Mouse (Mus musculus): ENCODE results near the gene Tob1.

Gene Tob1

DNA sequence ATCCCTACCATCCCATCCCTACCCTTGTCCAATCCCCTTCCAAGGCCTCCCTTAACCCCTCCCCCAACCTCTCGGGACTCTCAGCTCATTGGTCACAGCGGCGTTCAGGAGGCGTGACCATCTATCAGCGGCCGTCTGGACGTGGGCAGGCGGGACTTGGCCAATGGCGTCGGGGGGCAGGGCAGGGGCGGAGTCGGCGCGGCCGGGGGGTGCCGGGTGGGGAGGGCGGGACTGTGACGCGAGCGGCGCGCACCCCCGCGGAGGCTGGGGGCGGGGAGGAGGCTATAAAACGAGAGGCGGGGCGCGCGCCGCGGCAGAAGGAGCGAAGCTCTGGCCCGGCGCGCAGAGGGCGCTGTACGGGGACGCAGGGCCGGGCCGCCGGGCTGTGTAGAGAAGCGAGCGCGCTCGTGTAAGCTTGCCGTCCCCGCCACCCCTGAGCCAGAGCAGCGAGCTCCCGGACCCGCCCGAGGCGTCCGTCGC is at the start of gene Tob1:
Gene Tob1 (plus strand): TSS at position 331 of the 480 bp plus-strand sequence.
- peak; percentile 100 for DNase-seq

DNA sequence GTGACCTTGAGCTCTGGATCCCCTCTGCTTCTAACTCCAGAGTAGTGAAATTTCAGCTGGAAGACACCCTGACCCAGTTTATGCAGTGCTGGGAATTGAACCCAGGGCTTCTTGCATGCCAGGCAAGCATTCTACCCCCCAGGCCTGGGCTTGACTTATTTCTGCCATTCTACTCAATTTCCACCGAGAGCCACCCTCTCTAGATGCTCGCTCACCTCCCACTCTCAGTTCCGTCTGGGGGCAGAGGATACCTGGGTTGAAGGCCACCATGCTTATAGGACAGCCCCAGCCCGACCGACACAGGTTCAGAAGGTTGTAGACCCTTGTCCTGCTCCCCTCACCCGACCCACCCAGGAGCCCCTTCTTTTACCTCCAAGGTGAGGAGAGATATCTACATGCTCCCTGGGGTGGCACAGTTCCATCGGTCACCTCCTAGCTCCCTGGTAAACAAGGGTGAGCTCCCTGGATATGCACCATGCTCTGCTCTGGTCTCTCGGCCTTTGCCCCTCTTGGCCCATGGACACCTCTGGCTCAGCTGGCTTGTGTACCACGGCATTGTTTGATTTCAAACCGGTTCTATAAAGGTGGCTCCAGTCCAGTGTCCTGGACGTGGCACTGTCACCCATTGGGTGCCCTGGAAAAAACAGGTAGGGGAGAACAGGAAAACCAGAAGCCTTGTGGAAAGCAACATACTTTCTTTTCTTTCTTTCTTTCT is 49.2 kb upstream of the Tob1 start:
- DNase-seq: peak; percentile 90

DNA sequence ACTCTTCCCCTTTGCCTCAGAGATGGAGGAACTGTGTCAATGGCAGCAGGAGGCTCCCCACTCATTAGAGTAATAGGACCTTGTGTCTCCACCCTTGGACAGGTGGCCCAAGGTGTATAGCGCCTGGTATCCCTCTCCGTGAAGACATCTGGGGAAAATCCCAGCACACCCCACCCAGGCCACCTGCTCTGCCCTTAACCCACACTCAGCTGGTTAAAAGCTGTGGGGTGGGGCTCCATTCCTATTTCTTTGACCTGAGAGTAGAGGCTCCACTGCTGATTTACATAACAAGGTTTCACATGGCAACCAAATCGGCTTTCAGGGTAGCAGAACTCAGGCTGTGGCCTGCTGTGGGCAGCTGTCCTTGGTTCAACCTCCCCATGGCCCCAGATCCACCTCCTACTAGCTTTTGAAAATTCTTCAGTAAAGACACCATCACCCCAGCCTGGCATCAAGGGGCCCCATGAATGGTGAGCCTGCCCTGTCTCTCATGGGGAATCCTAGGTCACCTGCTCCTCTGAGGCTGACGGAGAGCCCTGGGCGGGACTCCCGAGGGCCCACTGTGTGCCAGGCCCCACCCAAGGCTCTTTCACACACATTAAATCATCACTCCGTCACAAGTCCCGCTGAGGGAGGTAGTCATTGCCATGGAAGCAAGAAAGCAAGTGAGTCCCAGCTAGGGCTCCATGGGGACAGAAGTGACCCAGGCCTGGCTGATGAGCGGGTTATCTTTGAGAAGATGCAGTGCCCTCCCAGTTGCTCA is 48.1 kb upstream of the Tob1 start:
- DNase-seq: peak; percentile 90

DNA sequence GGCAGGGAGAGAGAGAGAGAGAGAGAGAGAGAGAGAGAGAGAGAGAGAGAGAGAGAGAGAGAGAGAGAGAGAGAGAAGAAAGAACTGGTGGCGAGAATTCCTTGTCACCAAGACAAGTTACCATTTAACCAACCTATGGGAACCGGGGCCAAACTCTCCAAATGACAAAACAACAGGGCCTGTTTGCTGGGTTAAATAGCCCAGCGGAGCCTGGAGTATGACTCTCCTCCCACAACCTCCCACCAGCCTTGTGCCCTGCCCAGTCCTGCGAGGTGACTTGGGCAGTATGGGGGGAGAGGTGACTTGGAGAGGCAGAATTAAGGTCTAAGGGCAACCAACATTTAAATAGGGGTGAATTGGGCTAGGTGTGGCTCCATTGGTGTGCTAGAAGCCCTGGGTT is 45.5 kb upstream of the Tob1 start:
- DNase-seq: no peak

DNA sequence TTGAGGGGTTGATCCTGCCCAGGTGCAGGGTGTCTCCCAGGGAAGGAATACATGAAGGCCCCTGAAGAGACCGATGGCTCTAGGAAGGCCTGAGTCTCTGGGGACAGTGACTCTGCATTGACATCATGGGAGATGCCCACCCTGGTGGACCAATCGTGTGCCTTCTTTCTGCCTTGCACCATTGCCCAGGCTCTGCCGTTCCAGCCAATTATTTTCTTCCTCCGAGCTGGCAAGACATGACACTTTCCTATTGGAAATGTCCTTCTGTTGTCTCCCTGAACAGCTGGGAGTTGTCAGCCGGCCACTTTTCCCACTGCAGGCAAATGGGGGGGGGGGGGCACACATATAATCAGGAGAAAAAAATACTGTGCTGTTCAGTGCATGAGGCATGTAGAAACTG is 43.0 kb upstream of the Tob1 start:
- DNase-seq: no peak

DNA sequence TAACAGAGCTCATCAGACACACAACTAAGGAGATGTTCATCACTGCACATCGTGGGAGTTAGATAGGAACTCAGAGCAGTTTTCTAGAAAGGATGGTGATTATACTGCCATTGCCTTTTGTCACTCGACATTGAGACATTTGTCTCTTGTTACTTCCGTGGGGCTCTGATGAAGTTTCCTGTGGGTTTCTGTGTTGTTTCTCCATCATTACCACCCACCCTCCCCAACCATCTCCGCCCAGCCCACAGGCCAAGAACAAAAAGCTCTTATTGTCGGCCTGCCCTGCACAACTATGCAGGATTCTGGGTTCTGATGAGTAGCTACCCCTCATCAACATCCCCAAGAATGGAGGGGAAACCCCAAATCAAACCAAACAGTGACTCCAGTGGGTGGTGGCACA is 41.7 kb upstream of the Tob1 start:
- DNase-seq: no peak

DNA sequence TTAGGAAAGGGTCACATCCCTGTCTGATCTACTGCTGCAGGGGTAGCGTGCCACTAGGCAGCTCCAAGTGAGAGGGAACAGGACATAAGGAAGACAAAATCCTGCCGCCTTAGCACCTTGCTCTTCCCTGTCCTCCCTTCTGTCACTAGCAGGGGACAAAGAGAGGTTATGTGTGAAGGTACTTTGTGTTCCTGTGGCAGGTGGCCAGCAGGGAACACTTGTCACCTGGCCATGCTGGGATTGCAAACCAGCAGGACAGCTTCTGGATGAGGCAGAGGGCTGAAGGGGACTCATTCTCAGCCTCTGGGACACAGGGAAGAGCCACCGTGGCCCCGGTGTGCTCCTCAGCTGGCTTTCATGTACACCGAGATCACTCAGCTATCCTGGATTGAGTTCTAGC is 39.6 kb upstream of the Tob1 start:
- DNase-seq: no peak

DNA sequence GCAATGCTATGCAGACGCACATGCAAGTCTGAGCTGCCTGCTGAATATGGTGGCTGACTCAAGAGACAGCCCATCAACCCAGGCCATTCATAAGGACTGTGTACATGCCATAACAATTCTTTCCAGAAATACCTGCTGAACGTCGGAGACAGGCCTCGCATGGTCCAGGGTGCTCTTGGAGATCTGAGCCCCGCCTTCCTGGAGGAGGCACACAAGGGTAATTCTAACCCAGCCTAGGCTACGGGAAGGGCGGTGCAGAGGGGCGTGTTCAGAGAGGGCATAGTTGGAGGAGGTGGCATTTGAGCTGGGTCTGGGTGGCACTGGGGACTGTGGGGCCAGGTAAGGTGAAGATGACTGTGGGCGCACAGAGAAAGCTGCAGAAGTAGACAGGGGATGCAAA is 39.1 kb upstream of the Tob1 start:
- no peak for DNase-seq

DNA sequence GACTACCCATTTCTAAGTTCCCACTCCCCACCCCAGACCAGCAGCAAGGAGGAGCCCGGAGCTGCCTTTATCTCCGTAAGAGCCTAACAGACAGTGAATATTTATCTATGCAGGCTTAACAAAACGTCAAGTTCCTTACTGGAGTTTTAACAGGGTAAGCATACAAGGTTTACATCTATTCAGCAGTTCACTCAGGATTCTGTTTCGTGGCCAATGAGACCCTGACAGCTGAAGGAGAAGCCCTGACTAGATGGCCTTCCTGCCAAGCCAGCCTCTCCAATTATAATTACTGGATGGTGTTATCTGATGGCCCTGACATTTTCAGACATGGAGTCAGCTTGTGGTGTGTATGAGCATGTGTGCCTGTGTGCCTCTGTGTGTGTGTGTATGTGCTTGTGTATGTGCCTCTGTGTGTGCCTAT is 37.5 kb upstream of the Tob1 start:
- DNase-seq: no peak

DNA sequence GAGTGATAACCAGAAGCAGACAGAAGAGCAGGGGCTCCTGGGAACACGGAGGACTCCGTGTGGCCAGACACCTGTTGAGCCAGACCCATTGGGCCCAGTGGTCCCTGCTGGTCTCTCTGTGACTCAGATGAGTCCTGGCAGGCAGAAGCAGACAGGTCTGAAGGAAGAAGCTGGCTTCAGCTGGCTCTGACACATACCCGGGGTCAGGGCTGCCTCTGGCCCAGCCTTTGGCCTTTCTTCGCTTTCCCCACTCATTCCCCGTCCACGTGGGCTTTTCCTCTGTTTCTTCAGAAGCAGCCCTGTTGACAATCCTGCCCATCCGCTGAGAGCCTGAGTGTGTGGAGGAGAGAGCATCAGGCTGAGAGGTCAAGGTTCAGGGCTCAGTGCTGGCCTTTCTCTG is 36.0 kb upstream of the Tob1 start:
- no peak for DNase-seq

DNA sequence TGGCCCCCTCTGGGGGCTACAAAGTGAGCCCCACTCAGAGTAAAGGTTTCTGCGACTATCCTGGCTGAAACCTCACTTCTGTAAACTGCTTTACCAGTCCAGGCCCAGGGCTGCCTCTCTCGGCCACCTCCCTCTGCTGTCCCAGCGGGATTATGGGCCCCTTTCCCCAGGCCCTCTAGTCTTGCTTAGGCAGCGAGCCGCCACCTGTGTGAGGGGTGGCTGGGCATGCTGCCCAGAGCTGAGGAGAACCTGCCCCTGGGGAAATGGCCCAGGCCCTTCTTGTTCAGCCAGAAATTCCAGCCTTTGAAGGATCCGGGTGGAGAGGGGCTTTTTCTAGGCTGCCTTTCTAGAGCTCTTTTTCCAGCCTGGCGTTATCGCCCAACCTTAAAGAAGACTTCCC is 35.6 kb upstream of the Tob1 start:
- no peak for DNase-seq

DNA sequence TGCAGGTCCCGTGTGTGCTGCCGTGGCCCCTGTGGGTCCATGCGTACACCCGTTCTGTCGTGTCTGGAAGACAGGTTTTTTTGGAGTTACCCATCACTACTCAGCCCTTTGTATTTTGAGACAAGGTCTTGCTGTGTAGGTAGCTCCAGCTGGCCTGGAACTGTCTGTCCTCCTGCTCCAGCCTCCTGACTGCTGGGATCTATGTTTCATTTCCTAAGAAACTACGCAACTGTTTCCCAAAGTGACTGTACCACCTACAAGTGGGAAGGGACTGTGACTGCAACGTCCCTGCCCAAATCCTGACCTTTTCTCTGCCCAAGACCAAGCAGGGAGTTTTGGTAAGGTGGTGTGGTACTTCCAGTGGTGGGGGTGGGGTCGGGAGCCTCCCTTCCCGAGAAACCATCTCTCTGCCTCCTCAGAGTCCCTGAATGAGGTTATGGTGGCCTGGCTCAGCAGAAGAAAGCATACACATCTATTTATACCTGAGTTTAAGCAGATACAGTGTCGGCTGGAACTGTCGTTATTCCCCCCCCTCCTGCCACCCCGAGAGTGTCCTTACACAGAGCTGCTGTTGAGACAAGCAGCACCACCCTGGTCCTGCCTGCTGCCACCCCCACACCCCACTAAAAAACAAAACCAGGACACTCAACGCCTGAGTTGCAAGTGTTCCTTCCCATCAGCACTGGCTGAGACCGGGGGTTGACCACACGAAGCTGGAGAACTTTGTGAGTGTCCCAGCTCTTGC is 33.2 kb upstream of the Tob1 start:
- no peak for DNase-seq

DNA sequence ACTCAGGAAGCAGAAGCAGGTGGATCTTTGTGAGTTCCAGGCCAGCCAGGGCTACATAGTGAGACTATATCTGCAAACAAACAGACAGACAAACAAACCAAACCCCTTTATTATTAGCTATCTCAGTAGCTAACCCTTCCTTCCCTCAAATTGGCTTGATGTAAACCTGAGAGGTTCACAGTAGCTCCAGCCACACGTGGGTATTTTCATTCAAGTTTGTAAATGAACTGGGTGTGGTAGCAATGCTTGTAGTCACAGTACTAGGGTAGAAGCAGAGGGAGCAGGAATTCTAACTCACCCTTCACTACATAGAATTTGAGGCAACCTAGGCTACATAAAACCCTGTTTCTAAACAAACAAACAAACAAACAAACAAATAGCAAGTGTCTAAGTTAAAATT is 31.5 kb upstream of the Tob1 start:
- DNase-seq: no peak

DNA sequence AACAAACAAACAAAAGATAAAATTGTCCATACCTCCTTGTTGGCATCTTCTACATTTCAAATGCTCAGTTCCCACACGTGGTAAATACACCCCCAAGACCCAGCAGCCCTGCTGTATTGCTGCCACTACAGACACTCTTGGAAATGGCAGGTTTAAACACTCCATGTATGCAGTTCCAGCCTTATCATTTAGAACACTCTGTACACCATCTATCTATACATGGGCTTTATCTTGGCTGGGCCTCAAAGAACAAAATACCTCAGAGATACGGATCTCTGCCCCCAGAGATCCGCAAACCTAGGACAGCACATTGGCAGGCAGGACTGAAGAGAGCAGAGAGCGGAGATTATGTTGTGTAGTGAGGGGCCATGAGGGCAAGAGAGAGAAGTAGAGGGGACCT is 31.1 kb upstream of the Tob1 start:
- DNase-seq: no peak

DNA sequence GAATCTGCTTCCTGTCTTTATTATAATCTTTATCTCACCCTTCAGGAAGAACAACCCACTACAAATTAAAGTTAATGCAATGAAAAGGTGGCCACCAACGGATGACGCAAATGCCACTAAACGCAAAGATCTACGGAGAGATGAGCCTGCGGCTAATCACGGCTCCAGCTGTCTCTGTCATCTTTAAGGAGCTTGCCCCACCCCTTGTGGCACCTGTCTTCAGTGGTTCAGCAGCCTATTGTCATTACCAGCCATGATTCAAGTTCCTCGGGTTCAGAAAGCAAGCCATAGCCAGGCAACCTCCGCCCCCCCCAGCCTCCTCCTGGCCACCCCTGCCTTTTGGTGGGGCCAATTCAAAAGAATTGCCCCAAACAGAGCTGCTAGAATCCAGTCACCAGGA is 29.6 kb upstream of the Tob1 start:
- DNase-seq: no peak

DNA sequence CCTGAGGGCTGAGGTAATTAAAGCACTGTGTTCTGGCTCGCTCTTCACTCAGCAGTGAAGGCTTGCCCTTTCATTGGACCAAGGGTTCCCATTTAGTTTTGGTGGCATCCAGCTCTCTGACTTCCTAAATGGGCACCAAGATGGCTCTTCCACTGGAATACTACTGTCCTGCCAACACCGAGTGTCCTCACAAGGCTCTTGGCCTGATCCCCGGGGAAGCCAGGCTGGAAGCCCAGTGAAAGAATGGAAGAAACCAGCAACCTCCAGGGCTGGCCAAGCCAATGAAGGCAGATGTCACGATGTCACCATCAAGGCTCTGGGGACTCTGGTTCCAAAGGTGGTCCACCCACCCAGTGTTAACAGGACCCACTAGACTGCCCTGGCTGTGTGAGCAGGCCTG is 28.5 kb upstream of the Tob1 start:
- peak; percentile 96 for DNase-seq

DNA sequence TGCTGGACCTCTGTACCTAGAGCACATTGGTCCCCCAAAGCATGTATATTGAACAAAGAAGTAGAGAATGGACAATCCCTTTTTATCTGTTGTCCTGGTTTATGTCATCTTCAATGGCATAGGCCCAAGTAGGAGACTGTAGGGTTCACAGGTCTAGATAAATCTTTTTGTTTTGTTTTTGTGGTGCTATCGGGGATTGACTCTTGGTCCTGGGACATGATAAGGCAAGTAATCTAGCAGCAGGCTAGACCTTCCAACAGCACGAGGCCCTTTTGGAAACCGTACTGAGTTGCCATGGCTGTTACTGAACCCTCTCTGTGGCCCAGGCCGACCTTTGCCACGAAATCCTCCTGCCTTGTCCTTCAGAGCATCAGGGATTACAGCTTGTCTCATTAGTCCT is 28.1 kb upstream of the Tob1 start:
- DNase-seq: no peak

DNA sequence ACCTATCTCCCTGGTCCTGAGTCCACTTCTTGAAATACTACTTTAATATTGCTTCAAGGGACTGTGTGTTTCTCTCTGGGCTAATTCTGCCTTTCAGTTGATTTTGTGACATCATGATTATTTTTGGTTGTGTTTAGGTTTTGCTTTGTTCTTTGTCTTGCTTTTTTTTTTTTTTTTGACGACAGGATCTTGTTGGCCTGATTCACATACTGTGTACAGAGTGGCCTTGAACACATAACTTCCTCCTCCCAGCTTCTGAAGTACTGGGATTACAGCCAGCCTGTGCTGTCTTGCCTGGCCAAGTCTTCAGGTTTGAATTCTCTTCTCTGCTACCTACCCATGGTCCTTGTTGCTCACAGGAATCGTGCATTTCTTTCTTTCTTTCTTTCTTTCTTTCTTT is 27.6 kb upstream of the Tob1 start:
- DNase-seq: no peak

DNA sequence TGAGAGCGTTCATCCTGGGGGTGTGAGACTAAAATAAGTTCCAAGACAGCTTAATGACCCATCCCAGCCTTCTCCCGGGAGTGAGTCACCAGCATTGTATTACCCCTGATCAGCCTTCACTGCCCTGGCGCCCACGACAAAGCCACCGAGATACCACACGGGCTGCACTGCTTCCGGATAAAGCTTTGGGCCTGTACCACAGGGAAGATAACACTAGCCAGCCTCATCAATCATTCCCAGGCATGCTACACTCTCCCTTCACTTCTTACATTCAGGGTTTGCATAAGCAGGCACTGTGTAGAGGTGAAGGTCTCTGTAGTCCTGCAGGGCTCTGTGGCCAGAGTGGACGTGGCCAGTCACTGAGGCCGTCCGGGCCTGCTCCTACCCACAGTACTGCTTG is 21.7 kb upstream of the Tob1 start:
- DNase-seq: no peak

DNA sequence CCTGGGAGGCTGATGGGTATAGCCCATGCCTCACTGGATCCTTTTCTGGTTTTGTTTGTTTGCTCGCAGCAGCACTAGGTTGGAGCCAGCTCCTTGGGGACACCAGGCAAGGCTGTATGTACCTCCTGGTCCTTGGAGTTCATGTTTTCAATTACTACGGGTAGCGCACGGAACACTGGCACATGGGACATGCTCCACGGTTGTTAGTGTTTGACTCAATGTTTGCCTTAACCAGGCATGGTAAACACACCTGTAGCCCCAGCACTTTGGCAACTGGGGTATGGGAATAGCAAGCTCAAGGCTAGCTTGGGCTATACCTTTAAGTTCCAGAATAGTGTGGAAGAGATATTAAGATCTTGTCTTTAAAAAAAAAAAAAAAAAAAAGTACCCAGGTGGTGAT is 20.6 kb upstream of the Tob1 start:
- no peak for DNase-seq

DNA sequence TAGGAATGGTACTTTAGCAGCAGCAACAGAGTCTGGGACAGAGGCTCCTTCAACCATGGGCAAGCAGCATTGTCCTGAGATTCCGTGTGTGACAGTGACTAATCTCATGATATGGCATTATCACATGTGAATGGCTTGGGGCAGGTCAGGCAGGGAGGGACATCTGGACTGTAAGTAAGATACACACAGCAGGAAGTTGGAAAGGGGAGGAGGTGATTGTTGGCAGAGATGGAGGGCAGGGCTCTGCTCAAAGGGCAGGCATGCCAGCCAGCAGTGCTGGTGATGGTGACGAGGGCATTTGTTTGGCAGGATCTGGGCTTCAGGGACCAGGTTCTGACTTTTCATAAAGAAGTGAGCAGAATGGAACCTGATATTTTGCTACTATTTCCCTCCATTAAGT is 18.1 kb upstream of the Tob1 start:
- DNase-seq: peak; percentile 94

DNA sequence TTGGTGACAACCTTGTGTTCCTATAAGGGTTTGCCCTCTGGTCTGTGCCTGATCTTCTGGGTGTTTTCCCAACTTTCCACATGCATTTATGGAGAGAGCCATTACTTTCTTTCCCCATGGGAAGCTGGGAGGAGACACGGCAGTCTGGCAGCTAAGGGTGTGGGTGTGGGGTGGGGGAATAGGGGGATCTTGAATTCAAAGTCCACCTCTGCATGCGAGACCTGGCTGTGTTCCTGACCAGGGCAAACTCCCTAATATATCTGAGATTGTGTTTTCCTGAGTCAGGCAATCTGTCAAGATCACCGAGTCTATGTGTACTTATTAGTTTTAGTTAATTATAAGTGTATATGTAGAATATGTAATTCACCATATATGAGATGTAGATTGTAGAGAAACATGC is 14.9 kb upstream of the Tob1 start:
- DNase-seq: no peak

DNA sequence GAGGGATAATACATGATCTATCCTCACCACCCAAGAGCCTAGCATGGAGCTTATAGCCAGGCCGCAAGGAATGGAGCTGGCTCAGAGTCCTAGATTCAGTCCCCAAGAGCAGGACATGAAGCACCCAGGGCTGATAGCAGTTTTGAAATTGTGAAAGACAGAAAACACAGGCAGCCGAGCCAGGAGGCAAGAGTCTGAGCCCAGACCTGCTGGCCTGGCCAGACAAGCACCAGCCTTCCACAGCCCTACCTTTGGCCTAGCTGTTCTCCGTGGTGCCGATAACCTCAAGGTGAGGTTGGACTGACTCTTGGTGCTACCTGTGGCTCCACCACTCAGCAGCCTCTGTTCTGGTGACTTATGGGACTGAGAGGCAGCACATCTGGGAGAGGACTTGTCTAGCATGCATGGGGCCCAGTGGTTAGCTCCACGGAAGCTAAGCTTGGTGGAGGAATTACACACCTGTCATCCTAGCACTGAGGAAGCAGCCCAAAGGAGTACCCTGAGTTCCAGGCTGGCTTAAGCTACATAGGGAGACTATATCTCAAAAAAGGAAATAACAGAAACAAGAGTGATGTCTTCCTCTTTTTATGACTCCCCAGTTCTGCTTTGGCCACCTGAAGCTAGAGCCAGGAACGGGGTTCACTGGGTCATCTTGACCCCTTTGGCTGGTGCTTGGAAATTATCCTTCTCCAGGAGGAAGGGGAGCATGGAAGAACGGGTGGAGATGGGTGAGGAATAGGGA is 12.7 kb upstream of the Tob1 start:
- no peak for DNase-seq

Measured in heart, adult 11 months (tissue).